Mouse (Mus musculus) frontal cortex, adult 2 months (tissue): ENCODE results near the gene Lbx2. TPM values are rescaled to one million over a fixed set of nuclear protein-coding genes. Genes with fewer than 3 reads are reported as not detected.
A peak's percentile ranks its signal among the peaks of the same experiment; 100 is the strongest.

Source experiments
- DNase-seq, 2 experiments: peaks; one replicate each; pipeline ENCODE4 v3.0.0; 2022; ENCODE audit warnings: low spot score in 1 of 2; ENCODE audit errors: extremely low spot score in 1 of 2
- polyA plus RNA-seq: library from polyadenylated mRNA; depleted of rRNA; stranded (reverse); fragments of >200 nt; gene quantifications from 2 replicates; pipeline ENCODE4 v1.2.3, GENCODE M21; 2012; rRNA removed

Lbx2 gene
- 0.36 and 0.66 TPM in 2 replicates for polyA plus RNA-seq

DNA sequence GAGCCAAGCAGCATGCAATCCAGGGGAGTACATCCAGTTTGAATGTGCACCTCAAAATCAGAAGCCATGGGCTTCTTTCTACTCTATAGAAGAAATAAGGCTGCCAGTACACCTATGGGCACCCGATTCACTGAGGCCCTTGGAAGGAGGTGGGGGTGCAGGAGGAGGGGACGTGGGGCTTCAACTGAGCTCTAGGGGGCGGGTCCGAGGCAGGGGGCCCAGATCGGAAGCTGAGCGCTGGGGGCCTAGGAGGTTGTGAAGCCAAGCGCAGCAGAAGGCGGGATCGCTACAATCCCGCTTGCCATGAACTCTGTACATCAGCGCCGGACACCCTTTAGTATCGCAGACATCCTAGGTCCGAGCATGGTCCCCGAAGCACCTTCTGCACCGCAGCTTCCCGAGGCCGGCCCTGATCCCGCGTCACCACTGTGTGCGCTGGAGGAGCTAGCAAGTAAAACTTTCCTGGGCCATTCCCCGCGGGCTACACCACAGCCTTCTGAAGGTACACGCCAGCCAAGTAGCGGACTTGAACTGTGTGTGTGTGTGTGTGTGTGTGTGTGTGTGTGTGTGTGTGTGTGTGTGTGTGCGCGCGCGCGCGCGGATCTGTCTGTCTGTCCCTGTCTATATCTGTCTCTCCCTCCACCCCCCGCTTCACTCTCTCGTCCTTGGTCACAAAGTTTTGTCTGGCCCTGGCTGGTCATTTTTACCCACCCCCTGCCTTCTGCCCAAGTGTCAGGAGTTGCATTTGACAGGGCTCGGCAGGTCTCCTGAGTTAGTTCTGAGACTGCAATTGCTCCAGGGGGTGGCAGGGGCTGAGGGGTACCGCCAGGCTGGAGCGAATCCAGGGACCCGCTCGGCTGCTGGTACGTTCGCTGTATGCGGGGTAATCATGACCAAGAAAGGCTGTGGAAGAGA, at the start of gene Lbx2:
Gene Lbx2 (plus strand): TSS at position 247 of the 915 bp plus-strand sequence.
- DNase-seq: no peak

DNA sequence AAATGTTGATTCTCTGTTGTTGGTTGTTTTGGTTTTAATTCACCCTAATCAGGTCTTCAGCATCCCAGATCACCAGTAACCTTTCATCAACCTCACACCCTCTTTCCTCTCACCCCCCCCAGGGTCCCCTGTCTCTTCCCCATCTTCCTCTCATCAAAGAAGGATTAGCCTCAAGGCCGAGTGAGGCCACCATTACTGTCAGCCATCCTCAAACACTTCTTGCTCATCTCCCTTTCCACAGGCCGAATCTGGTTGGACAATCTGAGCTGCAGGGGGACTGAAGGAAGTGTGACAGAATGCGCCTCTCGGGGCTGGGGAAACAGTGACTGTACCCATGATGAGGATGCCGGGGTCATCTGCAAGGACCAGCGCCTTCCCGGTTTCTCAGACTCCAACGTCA, 49.0 kb upstream of the Lbx2 start:
- DNase-seq: no peak

DNA sequence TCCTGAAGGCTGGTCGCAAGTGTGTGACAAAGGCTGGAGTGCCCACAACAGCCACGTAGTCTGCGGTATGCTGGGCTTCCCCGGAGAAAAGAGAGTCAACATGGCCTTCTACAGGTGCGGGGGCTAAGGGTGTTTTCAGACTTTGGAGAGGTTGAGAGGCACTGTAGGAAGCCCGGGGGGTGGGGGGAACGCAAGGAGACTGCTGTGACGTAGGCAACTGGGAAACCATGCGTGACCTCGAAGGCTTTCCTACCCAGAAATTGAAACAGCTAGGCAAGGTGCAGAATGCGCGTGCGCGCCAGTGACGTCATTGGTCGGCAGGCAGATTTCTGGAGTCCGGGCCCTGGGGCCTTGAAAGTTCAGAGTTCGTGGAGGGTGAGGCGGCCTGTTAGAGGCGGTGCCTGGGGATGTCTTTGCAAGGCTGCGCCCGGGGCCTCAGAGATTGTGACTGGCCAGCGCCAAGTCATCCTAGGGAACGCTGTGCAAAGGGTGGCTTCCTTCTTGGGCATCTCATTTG, 47.6 kb upstream of the Lbx2 start:
- DNase-seq: peak; percentile 64 to 92

DNA sequence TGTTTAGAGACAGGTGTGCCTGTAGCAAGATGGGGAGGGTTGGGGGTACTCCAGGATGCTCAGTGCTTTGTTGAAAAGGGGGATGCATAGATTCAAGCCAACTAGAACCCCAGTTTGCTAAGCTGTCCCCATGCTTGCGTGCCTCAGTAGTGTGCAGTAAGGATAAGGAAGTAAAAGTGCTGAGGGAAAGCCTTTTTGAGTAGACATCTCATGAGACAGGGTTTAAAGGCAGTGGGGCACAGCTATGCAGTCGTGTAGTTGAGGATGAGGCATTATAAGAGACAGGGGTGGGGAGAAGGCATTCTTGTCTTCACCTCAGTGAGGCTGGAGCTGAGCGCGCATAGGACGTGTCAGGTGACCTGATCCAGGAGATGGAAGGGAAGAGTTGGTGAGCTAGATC, 45.6 kb upstream of the Lbx2 start:
- no peak for DNase-seq

DNA sequence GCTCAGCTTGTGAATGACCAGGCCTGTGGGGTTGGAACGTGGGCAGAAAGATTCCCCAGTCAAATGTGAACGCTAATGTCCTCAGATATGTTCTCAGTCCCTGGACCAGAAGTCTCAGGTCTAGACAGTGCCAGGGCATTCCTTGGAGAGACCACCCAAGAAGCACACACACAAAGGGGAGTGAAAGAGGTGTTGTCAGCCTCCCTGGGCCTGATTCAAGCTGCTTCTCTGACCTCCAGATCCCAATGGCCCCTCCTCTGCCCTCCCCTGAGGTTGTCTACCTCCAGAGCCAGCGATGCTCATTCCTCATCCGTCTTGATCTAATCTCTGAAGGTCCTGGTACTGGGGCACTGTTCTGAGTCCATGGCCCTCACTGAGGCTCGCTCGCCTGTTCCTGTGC, 42.6 kb upstream of the Lbx2 start:
- no peak for DNase-seq

DNA sequence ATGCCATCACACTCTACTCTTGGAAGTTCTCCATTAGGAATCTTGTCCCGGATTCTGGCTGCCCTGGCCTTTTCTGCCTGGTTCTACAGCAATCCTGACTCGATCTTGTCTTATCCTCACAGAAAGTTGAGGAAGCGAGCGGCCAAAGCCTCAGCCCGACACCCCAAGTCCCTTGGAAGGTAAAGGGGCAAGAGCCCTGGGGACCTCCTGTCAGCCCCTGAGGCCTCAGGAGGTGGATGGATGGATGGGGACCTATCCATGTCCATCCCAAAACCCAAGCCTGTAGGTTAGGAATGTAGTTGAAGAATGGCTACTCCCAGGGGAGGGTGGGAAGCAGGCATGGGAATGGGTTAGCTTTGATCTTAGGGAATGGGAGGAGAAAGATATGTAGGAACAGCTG, 42.2 kb upstream of the Lbx2 start:
- no peak for DNase-seq

DNA sequence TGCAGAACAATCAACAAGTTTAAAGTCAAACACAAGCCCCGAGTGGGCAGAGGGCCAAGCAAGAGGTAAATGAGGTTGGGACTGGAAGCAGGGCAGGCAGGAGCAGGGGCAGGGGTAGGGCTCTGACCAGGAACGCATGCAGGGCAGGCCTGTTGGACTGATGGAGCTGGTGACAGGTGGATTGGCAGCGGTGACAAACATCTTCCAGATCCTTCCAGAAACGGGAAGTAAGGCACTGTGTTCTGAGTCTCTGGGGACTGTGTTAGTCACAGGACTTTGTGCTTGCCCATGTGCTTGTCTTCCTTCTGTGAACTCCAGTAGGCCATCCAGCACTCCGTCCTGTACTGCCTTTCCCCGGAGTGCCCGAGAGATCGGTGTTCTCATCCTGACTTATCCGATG, 41.4 kb upstream of the Lbx2 start:
- DNase-seq: no peak

DNA sequence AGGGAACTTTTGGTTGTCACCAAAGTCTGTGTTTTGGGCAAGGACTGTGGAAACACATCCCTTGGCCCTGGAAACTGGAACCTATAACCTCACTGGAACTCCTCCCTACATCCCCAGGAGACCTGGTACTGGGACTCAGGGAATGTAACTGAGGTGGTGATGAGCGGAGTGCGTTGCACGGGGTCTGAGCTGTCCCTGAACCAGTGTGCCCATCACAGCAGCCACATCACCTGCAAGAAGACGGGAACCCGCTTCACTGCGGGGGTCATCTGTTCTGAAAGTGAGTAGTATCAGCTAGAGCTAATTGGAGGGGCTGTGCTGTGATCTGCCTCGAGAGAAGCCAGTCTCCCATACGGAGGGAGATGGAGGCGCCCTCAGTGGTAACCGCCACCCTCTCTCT, 36.8 kb upstream of the Lbx2 start:
- DNase-seq: no peak

DNA sequence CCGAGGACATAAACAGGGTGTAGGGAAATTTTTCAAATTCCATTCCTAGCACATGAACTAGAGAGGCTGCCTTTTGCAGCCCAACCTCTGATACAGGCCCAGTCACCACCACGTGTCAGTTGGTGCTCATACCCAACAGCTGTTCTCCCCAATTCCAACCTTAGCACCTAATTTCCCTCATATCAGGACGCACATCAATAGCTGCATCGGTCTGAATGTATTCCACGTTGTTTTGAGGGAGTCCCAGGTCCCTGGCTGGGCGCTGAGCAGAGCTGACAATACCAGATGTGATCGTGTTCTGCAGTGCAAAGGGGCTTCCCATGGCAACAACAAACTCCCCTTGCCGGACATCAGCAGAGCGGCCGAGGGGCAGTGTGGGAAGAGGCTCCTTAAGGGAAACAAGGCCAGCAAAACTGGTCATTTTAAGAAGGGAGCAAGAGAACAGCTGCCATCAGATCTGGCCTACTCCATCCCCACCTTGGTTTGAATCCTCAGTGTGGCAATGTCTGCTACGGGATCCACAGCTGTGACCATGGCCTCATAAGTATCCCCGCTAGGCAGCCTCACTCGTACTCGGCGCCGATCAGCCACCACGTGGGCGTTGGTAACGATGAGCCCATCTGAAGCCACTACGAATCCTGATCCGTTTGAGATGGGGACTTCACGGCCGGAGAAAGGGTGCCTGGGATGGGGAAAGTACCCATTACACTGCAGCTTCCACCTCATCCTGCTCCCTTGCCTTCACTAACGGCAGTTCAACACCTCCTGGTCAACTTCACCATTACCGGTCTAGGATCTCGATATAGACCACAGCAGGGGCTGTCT, 32.8 kb upstream of the Lbx2 start:
- DNase-seq: peak in 1 of 2 experiments; percentile 55

DNA sequence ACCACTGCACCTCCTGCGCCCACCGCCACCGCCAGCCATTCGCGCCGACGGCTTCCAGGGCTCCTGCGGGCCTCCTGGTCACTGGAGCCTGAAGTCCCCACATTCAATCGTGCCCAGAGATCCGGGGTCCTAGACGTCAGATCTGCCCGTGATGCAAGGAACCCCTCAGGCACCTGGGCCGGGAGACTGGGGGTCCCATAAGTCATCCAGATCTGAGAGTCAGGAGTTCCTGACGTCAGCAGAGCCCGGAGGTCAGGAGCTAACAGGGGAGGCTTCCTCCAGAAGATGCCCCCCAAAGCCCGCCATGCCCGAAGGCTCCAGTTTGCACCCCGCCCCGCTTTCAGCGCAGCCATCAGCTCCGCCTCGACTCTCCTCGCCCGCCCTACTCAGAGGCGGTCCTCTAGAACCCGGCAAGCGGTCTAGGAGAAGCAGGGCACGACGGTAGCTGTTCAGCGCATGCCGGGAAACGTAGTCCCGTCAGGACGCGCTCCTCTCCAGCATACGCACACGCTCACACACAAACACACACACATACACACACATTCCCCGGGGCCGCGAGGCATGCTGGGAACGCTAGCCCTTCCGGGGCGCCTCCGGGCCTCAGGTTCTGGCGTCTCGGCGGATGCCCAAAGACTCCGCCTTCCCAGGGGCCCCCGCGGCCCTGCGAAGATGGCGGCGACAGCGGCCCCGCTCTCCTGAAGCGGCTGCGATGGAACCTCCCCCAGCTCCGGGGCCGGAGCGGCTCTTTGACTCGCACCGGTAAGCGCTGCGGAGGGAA, 31.9 kb upstream of the Lbx2 start, which contains the start of gene Aup1:
Gene Aup1 (plus strand): TSS at position 448 of the 778 bp plus-strand sequence.
- DNase-seq: peak; percentile 96 to 98

DNA sequence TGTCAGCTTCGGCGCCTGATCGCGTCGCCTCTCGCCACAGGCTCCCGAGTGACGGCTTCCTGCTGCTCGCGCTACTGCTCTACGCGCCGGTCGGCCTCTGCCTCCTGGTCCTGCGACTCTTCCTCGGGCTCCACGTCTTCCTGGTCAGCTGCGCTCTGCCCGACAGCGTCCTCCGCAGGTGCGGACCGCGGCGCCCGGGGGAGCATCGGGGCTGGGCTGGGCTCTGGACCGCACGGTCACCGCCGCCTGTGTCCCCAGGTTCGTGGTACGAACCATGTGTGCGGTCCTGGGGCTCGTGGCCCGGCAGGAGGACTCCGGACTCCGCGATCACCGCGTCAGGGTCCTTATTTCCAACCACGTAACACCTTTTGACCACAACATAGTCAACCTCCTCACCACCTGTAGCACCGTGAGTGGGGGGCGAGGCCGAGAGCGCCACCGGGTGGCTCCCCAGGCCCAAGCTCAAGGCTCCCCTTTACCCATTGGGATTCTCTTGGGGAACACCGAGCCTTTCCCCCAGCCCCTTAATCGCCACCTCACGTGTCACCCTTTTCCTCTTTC, 31.2 kb upstream of the Lbx2 start, which contains the start of gene Htra2:
Gene Htra2 (minus strand): TSS at position 403 of the 561 bp plus-strand sequence.
- DNase-seq: peak in 1 of 2 experiments; percentile 36

DNA sequence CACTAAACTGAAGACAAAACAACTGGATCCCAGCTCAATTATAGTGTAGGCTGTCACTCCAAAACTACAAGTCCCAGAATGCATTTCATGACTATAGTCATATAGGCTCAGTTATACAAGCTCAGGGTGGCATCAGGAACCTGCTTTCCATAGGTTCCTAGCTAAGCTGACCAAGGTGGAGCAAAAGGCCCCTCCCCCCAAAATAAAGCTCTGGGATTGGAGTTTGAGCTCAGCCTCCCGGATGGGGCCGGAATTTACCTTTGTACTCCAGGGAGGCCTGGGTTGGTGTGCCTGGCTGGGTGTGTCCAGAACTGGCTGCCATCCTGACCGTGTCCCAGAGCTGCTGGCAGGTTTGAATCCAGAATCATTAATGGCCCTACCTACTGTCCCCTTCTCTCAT, 28.4 kb upstream of the Lbx2 start, which contains the start of gene Dqx1:
Gene Dqx1 (plus strand): TSS at position 55 of the 400 bp plus-strand sequence.
- peak; percentile 43 to 50 for DNase-seq

DNA sequence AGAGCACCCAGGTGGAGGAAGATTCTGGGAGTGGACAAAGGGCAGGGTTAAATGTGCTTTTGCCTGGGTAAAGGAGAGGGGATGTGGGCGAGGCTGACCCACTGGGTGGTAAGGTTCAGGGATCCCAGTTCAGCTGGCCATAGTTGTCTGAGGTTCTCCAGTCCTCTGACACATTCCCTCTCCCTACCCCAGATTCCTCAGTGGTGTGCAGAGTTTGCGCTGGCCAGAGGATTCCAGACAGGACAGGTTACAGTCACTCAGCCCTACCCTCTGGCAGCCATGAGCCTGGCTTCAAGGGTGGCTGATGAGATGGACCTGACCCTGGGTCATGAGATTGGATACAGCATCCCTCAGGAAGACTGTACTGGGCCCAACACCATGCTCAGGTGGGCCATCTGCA, 27.4 kb upstream of the Lbx2 start:
- DNase-seq: no peak

DNA sequence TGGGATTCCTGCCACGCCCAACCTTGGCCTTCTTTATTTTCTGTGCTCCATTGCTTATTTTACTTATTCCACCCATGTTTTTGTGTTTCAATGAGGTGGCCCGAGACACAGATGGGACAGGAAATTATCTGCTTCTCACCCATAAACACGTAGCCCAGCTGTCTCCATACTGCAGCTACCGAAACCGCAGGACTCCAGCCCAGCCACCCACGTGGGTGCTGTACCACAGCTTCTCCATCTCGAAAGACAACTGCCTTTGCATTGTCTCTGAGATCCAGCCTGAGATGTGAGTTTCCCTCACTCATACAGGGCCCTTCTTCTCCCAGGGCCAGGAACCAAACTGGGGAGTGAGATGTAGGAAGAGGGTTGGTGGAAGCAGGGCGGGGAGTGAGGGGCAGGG, 20.2 kb upstream of the Lbx2 start:
- no peak for DNase-seq

DNA sequence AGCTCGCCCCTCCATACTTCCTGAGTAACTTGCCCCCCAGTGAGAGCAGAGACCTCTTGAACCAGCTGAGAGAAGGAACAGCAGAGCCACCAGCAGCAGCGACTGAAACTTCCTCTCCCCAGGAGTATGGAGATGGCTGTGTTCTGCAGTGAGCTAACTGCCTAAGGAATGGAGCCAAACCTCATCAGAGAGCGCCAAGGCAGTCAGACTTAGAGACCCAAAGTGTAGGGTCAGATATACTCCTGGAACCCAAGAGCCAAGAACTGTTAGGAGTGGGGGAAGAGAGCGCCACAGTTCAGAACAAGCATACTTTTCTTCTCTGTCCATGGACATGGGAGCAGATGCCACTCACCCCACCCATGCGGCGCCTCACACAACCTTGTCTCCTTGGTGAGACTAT, 19.7 kb upstream of the Lbx2 start:
- no peak for DNase-seq

DNA sequence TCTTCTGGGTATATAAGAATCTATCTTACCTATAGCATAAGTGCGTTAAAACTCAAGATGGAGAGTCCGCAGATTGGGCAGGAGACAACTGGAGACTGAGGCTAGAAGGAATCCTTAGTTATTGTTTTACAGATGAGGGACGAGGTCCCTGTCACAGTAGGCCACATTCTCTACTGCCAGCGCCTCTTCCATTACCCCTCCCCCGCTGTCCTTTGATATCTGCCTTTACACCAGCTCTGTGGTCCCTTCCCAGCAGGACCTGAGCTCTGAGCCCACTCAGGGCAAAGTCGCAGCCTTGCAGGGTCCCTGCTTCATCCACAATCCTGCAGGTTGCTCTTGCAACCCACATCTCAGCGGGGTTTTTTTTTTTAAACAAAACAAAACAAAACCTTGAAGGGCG, 17.9 kb upstream of the Lbx2 start:
- DNase-seq: no peak

DNA sequence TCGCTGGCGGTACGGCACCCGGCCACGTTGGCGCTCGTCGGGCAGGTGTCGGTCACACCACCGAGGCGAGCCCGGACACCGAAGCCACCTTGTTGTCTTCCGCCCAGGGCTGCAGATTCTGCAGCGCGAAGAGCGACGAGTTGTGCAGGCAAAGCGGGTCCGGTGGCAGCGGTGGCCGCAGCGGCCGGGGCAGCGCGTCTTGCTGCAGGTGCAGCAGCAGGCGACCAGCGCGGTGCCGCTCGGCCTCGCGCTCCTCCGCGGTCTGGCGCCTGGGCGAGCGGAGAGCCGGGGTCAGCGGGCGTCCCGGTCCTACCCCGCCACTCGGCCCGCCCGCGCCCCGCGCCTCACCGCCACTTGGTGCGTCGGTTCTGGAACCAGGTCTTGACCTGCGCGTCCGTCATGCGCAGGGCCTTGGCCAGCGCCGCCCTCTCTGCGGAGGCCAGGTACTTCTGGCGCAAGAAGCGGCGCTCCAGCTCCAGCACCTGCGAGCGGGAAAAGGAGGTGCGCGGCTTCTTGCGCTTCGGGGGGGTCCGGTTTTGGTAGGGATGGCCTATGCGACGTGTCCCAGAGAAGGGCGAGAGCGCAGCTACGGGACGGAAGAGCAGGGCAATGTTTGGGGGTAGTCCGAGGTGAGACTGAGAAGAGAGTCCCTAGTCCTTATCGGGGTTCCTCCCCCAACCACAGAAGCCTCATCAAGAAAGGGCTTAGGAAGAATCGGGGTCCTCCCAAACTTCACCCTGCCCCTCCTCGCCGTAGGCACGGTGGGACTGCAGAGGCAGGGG, 17.3 kb upstream of the Lbx2 start:
- DNase-seq: no peak

DNA sequence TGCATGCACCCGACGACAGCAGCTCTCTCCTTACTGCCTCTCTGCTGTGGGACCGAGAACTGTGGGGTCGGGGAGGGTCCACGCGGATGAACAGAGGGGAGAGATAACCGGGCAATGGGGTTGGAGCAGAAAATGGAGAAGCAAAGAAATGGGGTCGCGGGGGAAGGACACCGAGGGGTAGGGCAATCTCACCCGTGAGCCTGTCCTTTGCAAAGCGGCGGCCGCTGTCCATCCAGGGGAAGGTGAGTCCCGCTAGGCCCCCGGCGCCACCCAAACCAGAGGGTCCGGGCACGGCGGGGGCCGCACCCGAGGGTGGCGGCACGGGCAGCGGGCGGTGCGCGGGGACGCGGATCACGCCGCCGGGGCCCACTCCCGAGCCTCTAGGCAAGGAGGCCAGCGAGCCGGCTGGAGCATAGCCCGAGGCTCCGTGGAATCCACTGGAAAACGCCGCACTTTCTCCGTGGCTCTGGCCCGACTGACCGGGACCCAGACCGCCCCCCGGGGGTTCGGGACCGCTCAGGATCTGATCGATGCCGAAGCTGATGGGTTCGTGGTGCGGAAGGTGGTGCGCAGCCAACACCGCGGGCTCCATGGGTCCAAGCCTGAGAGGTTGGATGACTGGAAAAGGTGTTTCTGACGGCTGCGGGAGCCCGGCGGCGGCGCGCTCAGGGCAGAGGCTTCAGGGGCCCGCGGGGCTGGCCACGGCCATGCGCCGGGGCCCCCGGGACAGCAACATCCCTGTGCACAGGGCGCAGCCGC, 16.5 kb upstream of the Lbx2 start:
- no peak for DNase-seq

DNA sequence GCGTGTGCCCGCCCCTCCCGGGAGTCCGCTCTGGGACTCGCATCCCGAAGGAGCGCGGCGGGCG, 16.1 kb upstream of the Lbx2 start, which contains the start of gene Tlx2:
Gene Tlx2 (minus strand): TSS at position 47 of the 64 bp plus-strand sequence.
- DNase-seq: no peak
